Mouse (Mus musculus) embryo, embryonic 11.5 days (tissue): Measurements from ENCODE around the gene Rpl29.

Experiments
- DNase-seq: peaks from one replicate; pipeline ENCODE4 v3.0.0-alpha.2; 2012; ENCODE audit warnings: low read depth, low spot score

Rpl29 gene

DNA sequence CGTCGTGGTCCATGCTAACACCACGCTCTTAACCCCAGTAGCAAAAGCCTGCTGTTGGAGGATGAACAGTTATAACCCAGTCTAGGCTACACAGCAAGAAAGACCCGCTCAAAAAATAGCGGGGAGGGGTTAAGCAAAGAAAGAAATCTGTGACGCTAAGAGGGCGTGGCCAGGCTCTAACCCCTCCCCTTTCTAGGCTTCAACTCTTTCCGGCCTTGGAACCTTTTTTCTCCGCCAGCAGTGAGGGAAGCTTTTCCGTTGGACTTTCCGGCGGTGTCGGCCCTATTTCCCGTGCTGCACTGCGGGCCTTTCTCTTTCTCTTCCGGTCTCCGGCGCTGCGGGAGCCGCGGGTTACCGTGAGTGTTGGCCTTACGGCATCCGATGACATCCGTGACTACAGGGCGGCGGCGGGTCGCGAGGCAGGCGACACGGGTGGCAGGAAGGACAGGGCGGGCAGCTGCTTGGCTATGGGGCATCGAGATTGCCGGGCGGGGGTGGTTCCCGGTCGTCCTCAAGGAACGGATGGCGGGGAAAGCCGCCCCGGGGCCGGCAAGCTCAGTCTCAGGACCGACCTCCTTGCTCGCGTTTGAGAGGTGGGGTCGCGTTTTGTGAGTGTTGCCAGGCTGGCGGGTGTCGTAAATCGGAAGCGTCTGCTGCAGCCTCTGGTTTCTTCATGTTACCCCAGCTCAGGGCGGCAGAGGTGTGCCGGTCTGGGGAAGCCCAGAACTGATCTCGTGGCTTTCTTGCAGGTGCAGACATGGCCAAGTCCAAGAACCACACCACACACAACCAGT is at the start of gene Rpl29:
Gene Rpl29, plus strand, starts transcription at position 234 of the 794 bp plus-strand sequence.
- DNase-seq = peak; percentile 96

DNA sequence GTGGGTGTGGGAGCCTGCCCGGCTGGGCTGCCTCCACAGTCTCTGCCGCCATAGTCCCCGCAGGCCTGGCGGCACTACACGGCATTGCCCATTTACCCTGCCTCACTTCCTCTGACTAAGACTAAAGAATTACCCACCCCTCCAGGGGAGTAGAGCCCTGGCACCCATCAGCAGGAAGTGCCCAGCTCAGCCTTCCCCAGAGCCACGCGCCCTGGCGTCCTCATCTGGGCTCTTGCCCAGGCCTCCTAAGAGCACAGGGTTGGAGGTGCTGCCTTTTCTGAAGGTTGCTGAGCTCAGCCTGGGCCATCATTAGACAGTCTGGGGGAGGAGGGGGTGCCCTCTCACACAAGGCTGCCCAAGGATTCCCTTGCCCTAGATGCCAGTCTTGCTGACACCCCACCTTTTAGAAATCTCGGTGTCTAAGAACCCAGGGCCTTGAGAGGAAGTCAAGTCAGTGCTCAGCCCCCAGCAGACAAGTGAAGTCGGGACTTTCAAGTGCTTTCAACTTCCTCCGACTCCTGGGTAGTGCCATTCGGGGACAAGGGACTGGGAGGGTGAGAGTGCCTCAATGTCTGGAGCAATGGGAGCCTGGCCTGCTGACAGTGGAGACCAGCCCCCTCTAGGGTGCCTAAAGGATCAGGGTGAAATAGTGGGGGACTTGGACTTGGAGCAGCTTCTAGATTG is 42.9 kb upstream of the Rpl29 start:
- DNase-seq = no peak

DNA sequence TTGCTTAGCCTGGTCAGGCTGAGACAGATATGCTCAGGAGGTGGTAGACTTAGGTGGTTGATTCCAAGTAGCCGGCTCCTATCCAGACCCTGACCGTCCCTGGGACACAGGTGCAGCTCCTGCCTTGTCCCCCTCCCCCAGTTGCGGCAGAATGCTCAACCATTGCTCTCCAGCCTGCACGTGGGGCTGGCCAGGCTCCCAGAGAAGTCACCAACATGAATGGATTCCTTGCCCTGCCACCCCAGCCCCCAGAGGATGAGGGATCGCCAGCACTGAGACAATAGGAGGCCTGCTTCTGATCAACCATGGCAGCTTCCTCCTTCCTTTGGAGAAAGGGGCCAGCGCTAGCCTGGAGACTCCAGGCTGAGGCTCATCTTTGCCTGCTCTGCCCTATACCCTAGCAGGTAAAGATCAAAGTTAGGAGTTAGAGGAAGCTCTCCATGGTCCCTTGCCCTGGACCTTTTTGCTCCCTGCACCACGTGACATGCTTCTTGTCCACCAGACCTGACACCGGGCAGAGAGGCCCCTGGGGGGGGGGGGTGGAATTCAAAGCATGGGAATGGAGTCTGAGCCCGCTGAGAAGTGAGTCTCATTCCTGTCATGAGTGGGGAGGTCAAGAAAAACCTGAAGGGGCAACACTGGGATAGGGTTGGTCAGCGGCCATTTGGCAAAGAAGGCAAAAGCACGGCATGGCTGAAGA is 36.3 kb upstream of the Rpl29 start:
- DNase-seq = no peak

DNA sequence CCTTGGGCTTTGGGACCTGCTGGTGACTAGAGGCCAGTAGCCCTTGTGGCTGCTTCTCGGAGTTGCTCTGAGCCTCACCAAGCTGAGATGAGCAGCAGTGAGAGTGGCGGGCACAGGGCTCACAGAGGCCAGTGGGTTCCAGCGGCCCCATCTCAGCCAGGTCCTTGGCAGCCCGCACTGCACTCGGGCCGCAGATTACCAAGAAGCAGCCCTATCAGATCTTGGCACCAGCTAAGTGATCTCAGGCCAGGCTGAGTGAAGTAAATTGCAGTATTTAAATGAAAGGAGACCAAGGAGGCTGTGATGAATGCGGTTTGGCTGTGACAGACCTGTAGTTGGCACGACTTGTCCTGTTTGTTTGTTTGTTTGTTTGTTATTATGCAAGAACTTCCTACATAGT is 35.7 kb upstream of the Rpl29 start:
- DNase-seq = no peak

DNA sequence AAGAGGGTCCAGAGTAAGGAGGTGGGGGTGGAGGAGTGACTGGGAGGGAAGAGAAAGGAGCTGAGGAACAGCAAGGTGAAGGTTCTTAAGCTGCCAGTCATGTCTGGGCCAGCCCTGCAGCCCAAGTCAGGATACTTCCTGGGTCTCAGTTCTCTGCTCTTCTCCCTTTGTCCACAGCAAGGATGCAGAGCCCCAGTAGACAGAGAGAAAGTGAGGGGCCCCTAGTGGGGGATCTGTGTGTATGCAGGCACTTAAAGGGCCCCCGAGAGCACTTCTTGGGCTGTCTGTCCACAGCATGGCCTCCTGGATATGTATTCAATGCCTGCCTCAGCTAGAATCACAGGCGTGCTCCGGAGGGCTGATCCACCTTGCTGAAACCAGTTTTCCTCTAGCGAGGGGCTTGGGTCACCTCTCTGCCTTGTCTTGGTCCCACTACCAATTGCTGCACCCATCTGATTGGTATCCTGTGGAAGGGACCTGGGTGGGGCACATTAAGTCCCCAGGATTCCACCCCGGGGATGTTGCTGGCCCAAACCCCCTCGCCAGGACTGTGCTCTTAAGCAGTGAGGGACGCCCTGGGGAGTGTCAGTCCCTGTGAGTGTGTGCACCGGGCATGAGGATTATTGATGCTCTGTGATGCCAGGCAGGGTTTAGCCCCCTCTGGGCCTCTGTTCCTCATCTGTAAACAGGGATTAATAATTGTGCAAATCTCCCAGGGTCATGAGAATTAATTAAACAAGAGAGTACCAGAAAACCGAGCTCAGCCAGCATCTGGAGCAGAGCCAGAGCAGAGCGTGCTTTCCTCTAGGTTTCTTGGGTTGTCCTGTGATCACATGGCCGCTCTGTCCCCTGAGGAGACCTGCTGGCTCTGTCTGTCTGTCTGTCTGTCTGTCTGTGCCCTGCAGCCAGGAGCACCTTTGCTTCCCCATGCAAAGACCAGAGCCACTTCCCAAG is 34.3 kb upstream of the Rpl29 start:
- DNase-seq = no peak

DNA sequence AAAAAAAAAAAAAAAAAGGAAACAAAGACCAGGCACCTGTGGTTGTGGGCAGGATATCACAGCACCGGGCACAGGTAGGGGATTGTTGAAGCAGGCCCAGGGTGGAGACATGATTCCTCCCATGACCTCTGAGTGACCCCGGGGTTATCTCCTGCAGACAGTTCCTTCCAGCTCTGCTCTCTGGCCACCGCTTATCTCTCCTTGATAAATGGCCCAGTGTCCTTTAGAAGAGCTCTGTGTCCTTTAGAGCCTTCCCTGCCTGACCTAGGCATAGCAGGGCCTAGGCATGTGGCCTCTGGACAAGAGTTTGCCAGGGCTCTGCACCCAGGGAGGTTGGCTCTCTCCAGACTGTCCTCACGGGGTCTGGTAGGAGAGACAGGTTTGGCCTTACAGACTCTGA is 31.5 kb upstream of the Rpl29 start:
- no peak for DNase-seq

DNA sequence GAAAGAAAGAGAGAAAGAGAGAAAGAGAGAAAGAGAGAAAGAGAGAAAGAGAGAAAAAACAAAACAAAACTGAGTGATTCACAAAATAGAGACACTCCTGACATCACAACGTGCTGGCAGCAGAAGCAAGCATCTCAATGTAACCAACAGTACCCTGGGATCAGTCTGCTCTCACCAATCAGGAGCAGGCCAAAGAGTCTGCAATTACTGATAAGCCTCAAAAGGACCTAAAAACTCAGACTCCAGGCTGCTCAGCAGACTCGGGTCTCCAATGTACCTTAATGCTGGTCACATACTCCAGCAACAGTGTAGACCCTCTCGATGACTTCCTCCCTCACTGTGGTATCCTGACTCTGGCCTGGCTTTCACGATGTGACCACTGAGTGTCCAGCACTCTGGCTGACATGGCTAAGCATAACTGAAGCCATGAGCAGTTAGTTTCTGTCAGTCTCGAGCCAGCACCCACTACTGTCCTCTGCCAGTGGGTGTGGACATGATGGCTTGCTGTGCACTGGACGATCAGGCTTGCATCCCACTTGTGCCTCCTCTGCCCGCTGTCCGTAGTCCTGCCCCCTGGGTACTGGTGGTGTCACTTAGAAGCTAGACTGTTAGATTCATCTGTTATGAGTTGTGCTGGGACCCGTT is 30.5 kb upstream of the Rpl29 start:
- DNase-seq = no peak

DNA sequence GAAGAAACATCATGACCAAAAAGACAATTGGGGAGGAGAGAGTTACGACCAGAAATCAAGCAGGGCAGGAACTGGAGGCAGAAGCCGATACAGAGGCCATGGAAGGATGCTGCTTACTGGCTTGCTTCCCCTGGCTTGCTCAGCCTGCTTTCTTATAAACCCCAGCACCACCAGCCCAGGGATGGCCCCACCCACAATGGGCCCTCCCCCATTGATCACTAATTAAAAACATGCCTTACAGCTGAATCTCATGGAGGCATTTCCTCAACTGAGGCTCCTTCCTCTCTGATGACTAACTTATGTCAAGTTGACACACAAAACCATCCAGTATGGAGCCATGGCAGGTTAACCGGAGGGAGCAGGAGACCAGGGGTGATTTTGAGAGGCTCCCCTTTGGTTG is 29.4 kb upstream of the Rpl29 start:
- DNase-seq = no peak

DNA sequence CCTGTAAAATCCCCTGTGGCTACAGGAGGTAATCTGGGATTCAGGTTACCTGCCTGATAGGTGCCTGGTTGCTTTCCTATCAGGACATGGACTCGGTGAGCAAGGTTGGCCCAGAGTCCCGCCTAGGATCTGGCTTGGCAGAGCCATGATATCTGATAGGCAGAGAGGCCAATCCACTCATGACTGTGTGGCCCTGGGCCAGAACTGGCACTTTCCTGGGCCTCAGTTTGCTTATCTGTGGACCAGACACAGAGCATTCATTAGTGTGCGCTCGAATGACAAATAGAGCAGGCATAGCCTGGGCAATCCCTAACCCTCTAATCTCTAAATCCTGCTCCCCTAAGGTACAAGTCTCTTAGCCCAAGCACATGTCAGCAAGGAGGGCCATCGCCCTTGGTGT is 27.1 kb upstream of the Rpl29 start:
- DNase-seq = no peak

DNA sequence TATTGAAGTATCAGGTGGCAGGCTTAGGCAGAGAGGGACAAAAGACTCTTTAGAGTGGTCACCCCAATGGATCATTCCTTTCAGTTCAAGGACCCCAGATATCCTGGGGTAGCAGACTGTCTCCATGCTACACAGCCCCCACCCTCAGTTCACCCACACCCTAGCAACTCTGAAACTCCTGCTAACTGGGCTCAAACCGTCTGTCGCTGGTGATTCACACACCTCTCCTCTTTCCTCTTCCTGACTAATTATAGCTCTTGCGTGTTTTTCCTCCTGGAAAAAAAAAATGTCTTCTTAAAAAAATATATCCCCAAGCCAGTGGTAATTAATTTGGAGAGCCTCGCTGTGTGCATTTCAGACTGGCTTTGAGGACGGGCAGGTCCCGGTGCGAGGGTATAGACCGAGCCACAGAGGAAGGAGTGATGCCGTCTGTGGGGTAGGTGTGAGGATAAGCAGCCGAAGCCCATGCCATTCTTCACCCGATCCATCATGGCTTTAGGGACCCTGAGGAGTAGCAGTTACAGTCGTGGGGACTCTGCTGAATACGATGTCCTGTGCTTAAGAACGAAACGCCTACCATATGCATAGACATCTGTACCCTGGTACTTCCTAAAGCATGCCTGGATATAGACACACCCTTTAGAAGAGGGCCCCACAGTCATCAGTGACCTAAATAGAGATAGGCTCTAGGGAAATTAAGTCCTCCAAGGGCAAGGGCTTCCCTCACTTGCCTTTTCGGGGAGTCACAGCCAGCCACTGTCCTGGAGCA is 26.5 kb upstream of the Rpl29 start:
- no peak for DNase-seq

DNA sequence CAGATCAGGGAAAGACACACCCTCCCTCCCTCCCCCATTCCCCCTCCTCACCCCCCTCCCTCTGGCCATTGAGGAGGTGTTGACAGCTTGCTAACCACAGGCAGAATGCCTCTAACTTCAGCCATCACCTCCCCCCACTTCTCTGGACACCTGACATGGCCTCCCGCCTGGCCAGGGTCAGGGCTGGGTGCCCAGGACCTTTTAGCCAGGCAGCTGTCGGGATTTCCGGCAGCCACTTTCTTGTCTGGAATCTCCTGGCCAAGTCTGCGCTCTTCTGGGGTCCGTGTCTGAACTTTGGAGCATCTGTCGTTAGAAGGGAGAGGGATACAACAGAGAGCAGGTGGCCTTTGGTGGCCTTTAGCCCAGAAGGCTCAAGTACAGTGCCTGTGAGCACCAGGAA is 24.0 kb upstream of the Rpl29 start:
- no peak for DNase-seq

DNA sequence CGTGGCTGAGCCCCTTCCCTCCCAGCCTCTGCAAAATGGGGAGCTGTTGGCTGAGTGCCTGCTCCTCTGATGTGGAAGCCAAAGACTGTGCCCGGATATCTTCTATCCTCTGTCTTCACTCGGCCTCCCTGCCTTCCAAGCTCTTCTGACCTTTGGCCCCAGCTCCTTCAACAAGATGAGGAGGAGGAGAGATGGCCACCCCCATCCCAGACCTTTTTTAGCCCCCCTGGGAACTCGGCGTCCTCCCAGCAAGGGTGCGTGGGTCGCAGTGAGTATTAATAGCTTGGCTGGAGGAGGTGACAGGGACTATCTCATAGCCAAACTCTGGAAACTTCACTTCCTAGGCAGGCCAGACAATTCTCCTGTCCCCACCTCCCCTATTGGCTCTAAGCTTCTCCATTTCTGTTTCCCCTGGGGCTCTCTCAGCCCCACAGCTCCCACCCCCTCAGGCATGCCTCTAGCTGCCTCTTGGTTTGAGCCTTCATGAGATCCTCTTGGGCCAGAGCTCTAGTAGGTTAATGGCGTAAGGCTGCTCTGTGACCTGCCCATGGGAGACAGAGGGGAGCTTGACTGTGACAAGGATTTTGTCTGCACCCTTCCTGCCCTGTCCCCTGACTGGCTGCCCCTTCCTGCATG is 22.7 kb upstream of the Rpl29 start:
- DNase-seq = no peak

DNA sequence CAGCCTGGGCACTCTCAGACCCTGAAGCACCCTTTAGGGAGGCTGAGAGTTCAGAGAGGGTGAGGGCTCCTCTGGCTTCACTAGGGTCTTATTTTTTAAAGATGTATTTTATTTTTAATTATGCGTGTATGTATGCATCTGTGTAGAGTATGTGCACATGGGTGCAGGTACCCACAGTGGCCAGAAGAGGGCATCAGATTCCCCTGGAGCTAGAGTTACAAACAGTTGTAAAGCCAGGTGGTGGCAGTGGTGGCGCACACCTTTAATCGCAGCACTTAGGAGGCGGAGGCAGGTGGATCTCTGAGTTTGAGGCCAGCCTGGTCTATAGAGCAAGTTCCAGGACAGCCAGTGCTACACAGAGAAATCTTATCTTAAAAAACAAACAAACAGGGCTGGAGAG is 20.2 kb upstream of the Rpl29 start:
- no peak for DNase-seq

DNA sequence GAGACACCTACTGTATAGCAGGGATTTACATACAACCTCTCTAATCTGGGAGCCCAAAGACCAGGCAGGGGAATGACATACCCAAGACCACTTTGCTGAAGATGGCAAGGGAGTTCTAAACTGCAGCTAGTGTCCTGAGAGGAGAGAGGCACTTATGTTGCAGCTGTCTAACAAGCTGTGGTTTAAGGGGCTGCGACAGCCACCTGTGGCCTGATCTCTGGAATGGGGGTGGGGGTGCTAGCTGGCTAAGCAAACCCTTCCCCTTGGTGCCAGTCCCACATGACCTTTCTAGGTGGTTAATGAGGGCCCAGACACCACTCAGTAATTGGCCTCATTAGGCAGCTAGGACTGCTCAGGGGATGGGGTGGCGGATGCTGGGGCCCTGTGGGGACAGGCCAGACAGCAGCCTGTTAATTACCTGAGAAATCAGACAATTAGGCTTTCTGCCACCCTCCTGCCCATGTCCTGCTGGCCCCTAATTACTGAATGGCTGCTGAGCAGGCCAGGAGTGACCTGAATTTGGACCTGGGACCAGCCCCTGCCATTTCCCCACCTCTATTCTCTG is 19.1 kb upstream of the Rpl29 start:
- DNase-seq = no peak

DNA sequence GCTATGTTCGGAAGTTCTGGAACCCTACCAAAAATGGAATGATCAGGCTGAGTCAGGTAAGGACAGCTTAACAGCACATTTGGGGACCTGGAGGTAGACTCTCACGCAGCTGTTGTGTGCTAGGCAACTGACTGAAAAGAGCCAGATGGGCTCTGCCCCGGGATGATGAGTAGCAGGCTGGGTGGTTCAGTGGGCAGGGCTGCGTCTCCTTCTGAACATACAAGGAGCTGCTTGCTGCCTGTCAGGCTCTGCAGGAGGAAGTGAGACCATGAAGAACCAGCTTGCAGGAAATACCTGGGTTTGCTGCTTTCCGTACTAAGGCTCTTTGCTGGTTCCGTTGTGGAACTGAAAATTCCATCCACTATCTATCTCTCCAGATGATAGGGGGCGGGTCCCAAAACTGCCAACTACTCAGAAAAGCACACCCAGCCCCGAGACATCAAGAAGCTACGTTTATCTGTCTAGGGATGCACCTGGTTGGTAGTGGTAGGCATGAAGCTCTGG is 18.1 kb upstream of the Rpl29 start:
- DNase-seq = no peak

DNA sequence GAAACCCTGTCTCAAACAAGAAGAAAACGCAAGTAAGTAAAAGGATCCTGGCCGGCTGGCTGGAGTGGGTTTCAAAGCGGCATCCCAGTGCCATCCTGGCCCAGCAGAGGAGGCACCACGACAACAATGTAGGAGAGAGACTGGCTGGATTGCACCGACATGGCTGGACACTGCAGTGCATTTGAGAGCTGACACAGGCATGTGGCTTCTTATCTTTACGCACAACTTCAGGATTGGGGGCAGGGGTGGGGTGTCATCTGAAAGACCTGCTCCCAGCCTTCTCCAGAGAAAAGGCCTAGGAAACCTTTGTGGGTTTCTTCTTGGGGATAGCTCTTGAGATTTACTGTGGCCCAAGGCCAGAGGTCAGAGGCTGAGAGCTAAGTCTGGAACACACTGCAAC is 17.5 kb upstream of the Rpl29 start:
- no peak for DNase-seq

DNA sequence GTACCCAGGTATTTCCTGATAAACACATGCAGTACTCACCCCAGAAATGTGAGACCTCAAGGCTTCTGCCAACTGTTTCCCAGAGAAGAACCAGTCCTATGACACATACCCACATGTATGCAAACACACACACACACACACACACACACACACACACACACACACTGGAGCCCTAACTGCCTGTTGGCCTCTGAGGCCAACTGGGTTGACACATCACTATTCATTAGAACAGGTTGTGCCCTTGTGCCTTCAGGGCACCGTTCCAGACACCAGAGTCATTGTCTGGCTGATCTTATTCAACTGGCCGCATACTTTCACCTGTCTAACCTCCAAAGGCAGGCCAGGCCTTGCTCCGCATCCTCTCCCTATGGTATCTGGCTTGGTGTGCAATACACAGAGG is 17.0 kb upstream of the Rpl29 start:
- DNase-seq = no peak

DNA sequence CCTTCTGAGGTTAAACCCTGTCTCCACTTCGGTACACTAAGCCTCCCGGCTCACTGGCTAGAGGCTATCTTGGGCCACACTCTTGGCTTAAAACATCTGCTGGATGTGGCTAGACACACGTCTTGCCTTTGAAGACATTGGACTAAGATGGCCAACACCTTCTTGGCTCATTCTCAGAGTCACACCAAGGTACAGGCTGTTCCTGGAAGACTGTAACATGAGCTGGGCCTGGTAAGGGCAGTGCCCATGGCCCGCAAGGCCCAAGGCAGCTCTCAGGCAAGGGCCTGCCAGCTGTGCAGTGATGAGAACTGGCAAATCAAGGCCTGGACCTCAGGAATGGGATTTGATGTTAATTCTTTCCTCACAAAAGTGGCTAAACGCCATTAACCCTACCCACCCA is 15.6 kb upstream of the Rpl29 start:
- DNase-seq = no peak

DNA sequence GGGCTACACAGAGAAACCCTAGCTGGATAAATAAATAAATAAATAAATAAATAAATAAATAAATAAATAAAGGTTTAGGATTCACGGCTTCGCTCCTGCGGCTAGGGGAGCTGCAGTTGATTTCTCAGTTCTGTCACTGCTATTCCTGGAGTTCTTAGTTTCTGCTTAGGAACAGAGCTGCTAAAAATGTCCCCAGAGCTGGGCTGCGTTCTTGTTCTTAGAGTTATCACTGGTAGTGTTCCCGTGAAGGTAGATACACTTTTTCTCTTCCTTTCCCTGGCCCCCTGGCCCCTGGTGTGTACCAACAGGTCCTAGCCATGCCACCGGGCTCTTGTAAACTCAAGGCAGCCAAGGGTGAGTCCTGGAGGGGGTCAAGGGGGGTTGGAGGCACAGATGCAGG is 12.4 kb upstream of the Rpl29 start:
- DNase-seq = no peak
